Mouse (Mus musculus) kidney, embryonic 16.5 days (tissue): Measurements from ENCODE around the gene Hif1an. TPM values are rescaled to one million over a fixed set of nuclear protein-coding genes. Genes with fewer than 3 reads are reported as not detected.

Experiments used
- ATAC-seq: fragments of 200-750 bp; cut with Nextera tagmentation; 2 replicates; pipeline ENCODE4 v1.8.0; 2017; ENCODE audit warnings: moderate TSS enrichment; ENCODE audit not compliant: low FRiP score, low TSS enrichment
- H3K27ac ChIP-seq: fragments of 300-500 bp; sonication (generic); 2 replicates; pipeline ENCODE4 v1.5.1; 2014; ENCODE audit warnings: low read length
- H3K27me3 ChIP-seq: fragments of 300-500 bp; sonication (generic); 2 replicates; pipeline ENCODE4 v1.6.1; 2014; ENCODE audit warnings: low read length, control low read depth, mixed read lengths; ENCODE audit not compliant: insufficient read depth
- H3K36me3 ChIP-seq: fragments of 300-500 bp; sonication (generic); 2 replicates; pipeline ENCODE4 v1.6.1; 2014; ENCODE audit warnings: low read length, control low read depth, mixed read lengths; ENCODE audit not compliant: insufficient read depth
- H3K4me1 ChIP-seq: fragments of 300-500 bp; sonication (generic); 2 replicates; pipeline ENCODE4 v1.6.1; 2014; ENCODE audit warnings: low read length, control low read depth, mixed read lengths; ENCODE audit not compliant: insufficient read depth
- H3K4me2 ChIP-seq: fragments of 300-500 bp; sonication (generic); replicated peaks from 2 replicates; pipeline ENCODE4 v1.6.1; 2014; ENCODE audit warnings: low read depth, low read length
- H3K4me3 ChIP-seq: fragments of 300-500 bp; sonication (generic); 2 replicates; pipeline ENCODE4 v1.5.1; 2014; ENCODE audit warnings: mild to moderate bottlenecking, low read length
- H3K9ac ChIP-seq: fragments of 300-500 bp; sonication (generic); replicated peaks from 2 replicates; pipeline ENCODE4 v1.6.1; 2014; ENCODE audit warnings: low read length
- H3K9me3 ChIP-seq: fragments of 300-500 bp; sonication (generic); 2 replicates; pipeline ENCODE4 v1.6.1; 2016; ENCODE audit warnings: low read length, control low read depth
- WGBS: fragments of 180-500 bp; shearing (Covaris S2); extraction: QIAGEN DNeasy Blood & Tissue Kit; methylation state at CpG from one replicate; pipeline ENCODE4 v1.1.7; 2014; 5-methylcytosine and 5-hydroxymethylcytosine counted together
- polyA plus RNA-seq: library from polyadenylated mRNA; unstranded; fragments of >200 nt; fragmentation: Nextera tagmentation; extraction: Ambion mirVana; gene quantifications from 2 replicates; pipeline ENCODE4 v1.2.1, GENCODE M21; 2015

The Hif1an gene
- polyA plus RNA-seq, 1 experiment from 2014 or later, result 32.8 TPM

DNA sequence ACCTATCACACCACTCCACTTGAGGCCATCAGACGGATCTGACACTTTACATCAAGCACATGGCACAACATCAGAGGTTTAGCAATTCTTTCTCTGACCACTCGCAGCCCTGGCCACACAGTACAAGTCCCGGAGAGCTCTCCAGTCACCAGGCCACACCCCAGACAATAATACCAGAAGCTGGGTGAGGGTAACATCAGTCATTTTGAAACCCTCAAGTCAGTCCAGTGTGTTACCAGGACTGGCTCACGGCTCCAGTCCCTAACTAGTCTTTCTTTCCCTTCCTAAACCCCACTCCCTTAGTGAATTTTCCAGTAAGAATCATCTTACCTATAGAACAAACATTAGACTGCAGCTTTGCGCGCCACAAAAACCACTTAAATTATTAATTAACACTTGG, 32.6 kb upstream of the Hif1an start:
- H3K4me3 ChIP-seq, result no peak overlapping the region
- ATAC-seq, result no peak
- no peaks in the 10 kb centered on the region for H3K36me3 ChIP-seq
- no peak overlapping the region for H3K9ac ChIP-seq
- H3K4me1 ChIP-seq, result peaks cover 8% of the 10 kb centered on the region; the same call in 1 of the 2 replicates
- H3K9me3 ChIP-seq, result no peaks in the 10 kb centered on the region
- WGBS, result 82% methylated on average over 6 of the region's 6 CpGs
- no peak overlapping the region for H3K4me2 ChIP-seq
- H3K27me3 ChIP-seq, result no peaks in the 10 kb centered on the region; the same call in 1 of the 2 replicates
- H3K27ac ChIP-seq, result no peak overlapping the region

DNA sequence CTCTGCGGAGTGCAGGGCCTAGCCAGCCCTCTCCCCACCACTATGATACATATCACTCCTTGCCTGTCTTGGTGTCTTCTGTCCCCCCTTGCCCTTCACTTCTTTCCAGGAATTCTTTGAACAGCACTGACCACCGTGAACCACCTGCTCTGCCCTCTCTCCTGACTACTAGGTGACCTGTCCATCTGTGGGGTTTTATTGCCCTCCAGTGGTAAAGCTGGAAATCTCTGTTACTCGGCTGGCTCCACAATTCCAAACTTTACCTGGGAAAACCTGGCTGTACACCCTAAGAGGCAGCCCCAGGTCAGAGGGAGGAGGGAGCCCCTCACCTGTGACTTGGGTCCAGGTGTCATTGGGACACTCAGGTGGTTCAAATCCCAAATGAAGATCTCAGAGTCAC, 27.3 kb upstream of the Hif1an start:
- Histone ChIP-seq H3K36me3 (no peaks in the 10 kb centered on the region), H3K4me3 (no peak overlapping the region), H3K27me3 (no peaks in the 10 kb centered on the region; the same call in 1 of the 2 replicates), H3K9ac (no peak overlapping the region), H3K4me1 (peaks cover 8% of the 10 kb centered on the region; the same call in 1 of the 2 replicates), H3K9me3 (no peaks in the 10 kb centered on the region), H3K27ac (no peak overlapping the region), H3K4me2 (no peak overlapping the region)
- no peak for ATAC-seq
- WGBS, result 34% methylated on average over 3 of the region's 3 CpGs

DNA sequence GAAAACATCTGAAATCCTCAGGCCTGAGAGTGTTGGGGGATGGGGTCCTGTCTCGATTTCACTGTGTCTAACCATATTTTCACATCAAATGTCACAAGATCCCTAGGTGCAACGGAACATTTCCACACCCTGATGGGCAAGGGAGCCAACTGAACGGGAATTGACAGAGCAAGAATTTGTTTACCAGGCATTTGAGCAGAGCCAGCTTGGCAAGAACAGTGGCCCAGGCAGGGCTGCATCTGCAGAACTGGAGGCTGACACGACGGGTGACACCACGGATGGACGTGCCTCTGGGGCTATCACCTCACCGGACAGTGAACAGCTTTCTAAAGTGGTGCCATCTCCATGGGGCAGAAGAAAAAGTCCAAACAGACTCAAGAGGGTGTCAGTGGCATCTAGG, 25.2 kb upstream of the Hif1an start:
- H3K27me3 ChIP-seq, result no peaks in the 10 kb centered on the region
- WGBS, result 59% methylated on average over 8 of the region's 8 CpGs
- H3K4me2 ChIP-seq, result no peak overlapping the region
- no peak overlapping the region for H3K9ac ChIP-seq
- ATAC-seq, result no peak
- H3K27ac ChIP-seq, result no peak overlapping the region
- peaks cover 8% of the 10 kb centered on the region; the same call in 1 of the 2 replicates for H3K4me1 ChIP-seq
- H3K36me3 ChIP-seq, result no peaks in the 10 kb centered on the region
- peaks cover 6% of the 10 kb centered on the region; the same call in 1 of the 2 replicates for H3K9me3 ChIP-seq
- H3K4me3 ChIP-seq, result no peak overlapping the region

DNA sequence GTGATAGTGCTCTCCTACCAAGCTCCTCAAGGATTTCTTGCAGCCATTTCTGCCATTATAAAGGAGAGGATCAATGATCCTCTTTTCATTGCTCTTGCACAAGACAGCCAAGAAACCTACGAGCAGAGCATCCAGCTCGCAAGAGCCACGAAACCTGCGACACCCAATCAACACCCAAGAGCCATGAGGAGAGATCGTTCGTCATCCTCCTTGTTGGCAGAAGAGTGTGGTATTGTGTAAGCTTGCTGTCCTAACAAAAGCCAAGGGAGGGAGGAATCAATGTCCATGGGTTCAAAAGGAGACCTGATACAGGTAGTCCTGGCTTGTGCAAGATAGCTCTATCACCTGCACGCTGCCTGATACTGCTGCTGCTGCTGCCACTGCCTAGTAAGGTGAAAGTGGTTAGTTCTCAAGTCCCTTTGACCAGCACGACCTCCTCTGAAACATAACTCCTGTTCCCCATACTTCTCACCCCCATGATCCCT, 19.9 kb upstream of the Hif1an start:
- Histone ChIP-seq H3K4me2 (no peak overlapping the region), H3K4me1 (peaks cover 9% of the 10 kb centered on the region; the same call in 1 of the 2 replicates), H3K9ac (no peak overlapping the region), H3K9me3 (peaks cover 6% of the 10 kb centered on the region; the same call in 1 of the 2 replicates), H3K27me3 (no peaks in the 10 kb centered on the region), H3K4me3 (no peak overlapping the region), H3K36me3 (no peaks in the 10 kb centered on the region), H3K27ac (no peak overlapping the region)
- ATAC-seq, result no peak
- 84% methylated on average over 8 of the region's 8 CpGs for WGBS

DNA sequence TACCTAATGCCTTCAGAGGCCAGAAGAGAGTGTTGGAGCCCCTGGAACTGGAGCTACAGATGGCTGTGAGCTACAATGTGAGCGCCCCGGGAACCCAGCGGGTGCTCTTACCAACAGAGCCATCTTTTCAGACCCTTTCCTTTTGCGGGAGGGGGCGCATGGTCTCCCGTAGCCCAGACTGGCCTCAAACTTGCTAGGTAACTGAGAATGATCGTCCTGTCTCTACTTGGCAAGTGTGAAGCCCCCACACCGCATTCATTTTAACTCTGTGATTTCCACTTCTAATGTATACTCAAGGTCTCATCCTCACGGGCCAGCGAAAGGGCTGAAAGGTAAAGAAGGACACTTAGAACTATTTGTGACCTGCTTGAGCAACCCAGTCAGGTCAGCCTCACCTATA, 18.3 kb upstream of the Hif1an start:
- Histone ChIP-seq H3K9me3 (peaks cover 6% of the 10 kb centered on the region; the same call in 1 of the 2 replicates), H3K27ac (no peak overlapping the region), H3K4me3 (no peak overlapping the region), H3K9ac (no peak overlapping the region), H3K4me2 (no peak overlapping the region), H3K4me1 (peaks cover 9% of the 10 kb centered on the region; the same call in 1 of the 2 replicates), H3K27me3 (no peaks in the 10 kb centered on the region), H3K36me3 (peaks cover 11% of the 10 kb centered on the region)
- WGBS, result 66% methylated on average over 10 of the region's 10 CpGs
- no peak for ATAC-seq

DNA sequence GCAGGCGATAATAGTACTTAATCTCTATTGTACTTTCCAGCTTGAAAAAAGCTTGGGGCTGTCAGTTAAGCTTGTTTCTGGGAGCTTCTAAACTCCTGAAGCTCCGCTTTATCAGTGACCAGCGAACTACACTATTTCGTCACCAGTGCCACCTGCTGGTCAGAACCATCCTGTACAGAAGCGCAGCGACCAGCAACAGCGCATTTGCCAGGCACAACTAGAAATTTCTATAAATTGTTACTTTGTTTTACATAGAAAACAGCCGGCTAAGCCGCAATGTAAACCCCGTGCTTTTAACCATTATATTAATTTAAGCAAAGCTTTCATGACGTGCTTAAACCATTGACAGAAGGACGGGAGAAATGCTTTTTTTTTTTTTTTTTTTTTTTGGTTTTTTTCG, 17.9 kb upstream of the Hif1an start:
- Histone ChIP-seq H3K9ac (no peak overlapping the region), H3K36me3 (peaks cover 15% of the 10 kb centered on the region), H3K9me3 (peaks cover 6% of the 10 kb centered on the region; the same call in 1 of the 2 replicates), H3K4me3 (peak overlapping the region; percentile 68), H3K27me3 (no peaks in the 10 kb centered on the region), H3K4me1 (peaks cover 9% of the 10 kb centered on the region; the same call in 1 of the 2 replicates), H3K27ac (no peak overlapping the region), H3K4me2 (peak overlapping the region; percentile 95)
- WGBS, result 2% methylated on average over 12 of the region's 13 CpGs
- ATAC-seq, result no peak

DNA sequence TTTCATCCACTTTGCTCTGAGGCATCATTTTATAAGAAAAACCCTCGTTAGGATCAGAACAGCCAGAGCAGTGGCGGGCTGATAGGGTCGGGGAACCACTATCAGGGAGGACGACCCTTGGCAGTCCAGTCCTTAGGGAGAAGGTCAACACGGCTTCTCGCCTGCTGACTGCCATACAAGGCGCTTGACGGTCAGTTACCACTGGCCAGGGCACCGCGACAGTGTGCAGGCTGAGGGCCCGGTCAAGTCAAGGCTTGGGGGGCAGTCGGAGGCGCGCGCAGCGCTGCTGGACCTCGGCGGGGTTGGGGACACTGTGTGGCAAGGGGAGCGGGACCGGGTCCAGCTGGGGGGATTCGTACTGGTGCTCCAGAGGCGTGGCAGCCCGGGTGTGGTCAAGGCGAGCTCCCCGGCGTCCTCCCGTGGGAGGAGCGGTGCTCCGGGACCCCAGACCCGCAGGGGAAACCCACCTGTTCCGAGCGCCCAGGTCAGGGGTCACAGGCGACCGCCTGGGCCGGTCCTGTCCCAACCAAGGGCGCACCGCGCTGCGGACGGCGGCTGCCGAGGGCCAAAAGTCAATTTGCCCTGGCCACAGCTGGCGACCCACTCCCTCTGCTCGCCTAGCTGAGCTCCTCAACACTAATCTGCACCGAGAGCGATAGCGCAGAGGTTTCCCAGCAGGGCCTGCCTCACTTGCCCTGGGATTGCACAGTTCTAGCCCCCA, 17.2 kb upstream of the Hif1an start, which contains the start of gene Sec31b:
TSS of gene Sec31b (minus strand) at position 544 of the 721 bp plus-strand sequence.
- H3K4me2 ChIP-seq, result peak within 1 kb of the TSS; percentile 95
- peaks cover 9% of the 10 kb centered on the region for H3K4me1 ChIP-seq
- H3K4me3 ChIP-seq, result peak within 1 kb of the TSS; percentile 68
- peaks cover 22% of the 10 kb centered on the region for H3K36me3 ChIP-seq
- H3K9ac ChIP-seq, result peak within 1 kb of the TSS; percentile 75
- peak; percentile 67 for ATAC-seq
- 2% methylated on average over 47 of the region's 47 CpGs for WGBS
- H3K9me3 ChIP-seq, result peaks cover 6% of the 10 kb centered on the region; the same call in 1 of the 2 replicates
- no peak within 1 kb of the TSS for H3K27ac ChIP-seq
- no peaks in the 10 kb centered on the region for H3K27me3 ChIP-seq

DNA sequence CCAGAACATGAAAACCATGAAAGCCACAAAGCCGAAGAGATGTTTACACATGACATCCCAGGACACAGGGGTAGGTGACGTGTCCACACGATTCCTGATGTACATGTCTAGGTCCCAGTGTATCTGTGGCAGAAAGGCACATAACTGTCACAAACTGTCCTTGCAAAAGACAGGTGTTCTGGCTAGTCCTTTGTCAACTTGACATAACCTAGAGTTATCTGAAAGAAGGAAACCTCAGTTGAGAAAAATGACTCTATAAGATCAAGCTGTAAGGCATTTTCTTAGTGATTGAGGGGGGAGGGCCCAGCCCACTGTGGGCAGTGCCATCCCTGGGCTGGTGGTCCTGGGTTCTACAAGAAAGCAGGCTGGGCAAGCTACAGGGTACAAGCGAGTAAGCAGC, 9.9 kb upstream of the Hif1an start, which contains the start of gene Gm20538:
TSS of gene Gm20538 (minus strand) at position 101 of the 400 bp plus-strand sequence.
- no peak within 1 kb of the TSS for H3K27ac ChIP-seq
- H3K4me3 ChIP-seq, result no peak within 1 kb of the TSS
- H3K9me3 ChIP-seq, result no peaks in the 10 kb centered on the region
- no peaks in the 10 kb centered on the region for H3K27me3 ChIP-seq
- H3K4me2 ChIP-seq, result 0 out of 2 replicates have a peak within 1 kb of the TSS, but pooled peaks have one; percentile 13
- no peak for ATAC-seq
- no peak within 1 kb of the TSS; the same call in 1 of the 2 replicates for H3K9ac ChIP-seq
- WGBS, result 97% methylated on average over 4 of the region's 4 CpGs
- H3K36me3 ChIP-seq, result peaks cover 48% of the 10 kb centered on the region
- peaks cover 17% of the 10 kb centered on the region for H3K4me1 ChIP-seq

DNA sequence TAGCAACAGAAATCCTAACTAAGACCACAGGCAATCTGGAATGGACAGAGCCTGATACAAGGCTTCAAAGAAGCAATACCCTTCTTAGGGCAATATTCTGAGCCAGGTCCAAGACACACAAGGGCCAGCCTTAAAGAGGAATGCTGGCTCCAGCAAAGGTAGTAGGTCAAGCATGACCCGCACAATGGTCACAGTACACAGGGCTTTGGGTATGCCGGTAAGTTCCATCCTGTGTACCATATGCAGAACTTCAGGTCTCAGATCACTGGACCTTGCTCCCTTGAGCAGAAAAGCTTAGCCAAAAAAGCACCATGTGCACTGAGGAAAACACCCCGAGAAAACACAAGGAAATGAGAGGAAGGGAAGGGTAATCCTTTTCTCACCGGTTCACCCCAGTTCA, 9.4 kb upstream of the Hif1an start:
- H3K4me2 ChIP-seq, result 0 out of 2 replicates have a peak overlapping the region, but pooled peaks have one; percentile 13
- no peaks in the 10 kb centered on the region for H3K9me3 ChIP-seq
- peaks cover 17% of the 10 kb centered on the region for H3K4me1 ChIP-seq
- no peaks in the 10 kb centered on the region for H3K27me3 ChIP-seq
- ATAC-seq, result 0 out of 2 replicates have a peak, but pooled peaks have one; percentile 57
- H3K4me3 ChIP-seq, result no peak overlapping the region
- no peak overlapping the region; the same call in 1 of the 2 replicates for H3K9ac ChIP-seq
- no peak overlapping the region for H3K27ac ChIP-seq
- peaks cover 47% of the 10 kb centered on the region for H3K36me3 ChIP-seq
- 74% methylated on average over 4 of the region's 4 CpGs for WGBS

DNA sequence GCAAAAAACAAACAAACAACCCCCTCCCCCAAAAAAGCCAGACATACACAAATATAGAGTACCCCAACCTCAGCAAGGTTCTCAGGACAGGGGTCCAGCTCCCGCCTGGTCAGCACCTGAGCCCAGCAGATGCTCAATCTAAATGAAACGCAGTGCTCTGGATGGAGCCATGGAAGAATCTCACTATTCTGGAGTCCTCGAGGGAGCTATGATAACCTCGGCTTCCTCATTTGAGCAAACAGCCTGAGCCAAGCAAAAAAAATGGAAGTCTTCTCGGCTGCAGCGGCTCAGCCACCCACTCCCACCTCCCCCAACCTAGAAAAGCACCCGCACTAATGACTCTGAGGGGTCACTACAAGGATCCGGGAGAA, 8.2 kb upstream of the Hif1an start:
- Histone ChIP-seq H3K4me2 (peak overlapping the region; percentile 95), H3K36me3 (peaks cover 36% of the 10 kb centered on the region), H3K4me3 (peak overlapping the region; percentile 79), H3K4me1 (peaks cover 17% of the 10 kb centered on the region), H3K27me3 (no peaks in the 10 kb centered on the region; the same call in 1 of the 2 replicates), H3K9ac (peak overlapping the region; percentile 97), H3K9me3 (no peaks in the 10 kb centered on the region), H3K27ac (no peak overlapping the region)
- 4% methylated on average over 8 of the region's 8 CpGs for WGBS
- ATAC-seq, result peak; percentile 5; the same call in 1 of the 2 replicates
